Mouse (Mus musculus) kidney, postnatal 4 days (tissue): ENCODE measurements around the gene Mettl17.
A peak's percentile ranks its signal among the peaks of the same experiment; 100 is the strongest.

Source experiments
- DNase-seq, 2 experiments: peaks; one replicate each; pipeline ENCODE4 v3.0.0; 2021; ENCODE audit warnings: mixed read lengths in 2 of 2

Mettl17 gene

DNA sequence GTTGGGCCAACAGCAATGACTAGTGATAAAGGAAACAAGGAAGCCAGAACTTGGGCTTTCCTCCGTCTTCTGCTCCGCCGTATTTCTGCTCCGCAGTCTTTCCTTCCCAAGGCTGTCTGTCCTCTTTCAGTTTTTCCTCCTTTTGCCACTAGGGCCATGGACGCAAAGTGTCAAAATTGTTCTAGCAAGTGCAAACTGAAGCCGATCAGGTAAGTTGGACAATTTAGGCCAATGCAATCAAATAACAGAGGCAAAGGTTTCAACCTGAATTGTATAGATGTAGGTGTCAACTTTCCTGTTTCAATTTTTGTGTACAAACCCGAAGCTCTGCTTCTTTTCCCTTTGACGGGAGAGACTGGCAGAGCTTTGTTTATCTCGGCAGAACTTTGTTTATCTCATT is 45.3 kb downstream of the Mettl17 start:
- no peak for DNase-seq

DNA sequence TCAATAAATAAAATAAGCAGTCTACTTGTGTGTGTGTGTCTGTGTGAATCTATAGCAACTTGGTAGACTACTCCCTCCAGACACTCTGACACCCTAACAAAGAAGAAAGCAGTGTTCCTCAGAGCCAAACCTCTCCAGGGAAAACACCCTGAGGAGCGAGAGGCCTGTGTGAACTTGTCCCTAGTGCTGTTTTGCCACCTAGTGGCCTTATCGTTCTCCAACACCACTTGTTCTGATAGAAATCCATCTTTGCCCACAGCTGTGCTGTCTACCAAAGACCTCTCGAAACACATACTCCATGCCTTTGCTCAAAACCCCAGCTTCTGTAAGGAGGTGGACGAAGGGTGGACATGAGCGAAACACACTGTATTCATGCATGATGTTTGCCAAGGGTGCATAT is 46.2 kb downstream of the Mettl17 start:
- peak; percentile 66 to 78 for DNase-seq

DNA sequence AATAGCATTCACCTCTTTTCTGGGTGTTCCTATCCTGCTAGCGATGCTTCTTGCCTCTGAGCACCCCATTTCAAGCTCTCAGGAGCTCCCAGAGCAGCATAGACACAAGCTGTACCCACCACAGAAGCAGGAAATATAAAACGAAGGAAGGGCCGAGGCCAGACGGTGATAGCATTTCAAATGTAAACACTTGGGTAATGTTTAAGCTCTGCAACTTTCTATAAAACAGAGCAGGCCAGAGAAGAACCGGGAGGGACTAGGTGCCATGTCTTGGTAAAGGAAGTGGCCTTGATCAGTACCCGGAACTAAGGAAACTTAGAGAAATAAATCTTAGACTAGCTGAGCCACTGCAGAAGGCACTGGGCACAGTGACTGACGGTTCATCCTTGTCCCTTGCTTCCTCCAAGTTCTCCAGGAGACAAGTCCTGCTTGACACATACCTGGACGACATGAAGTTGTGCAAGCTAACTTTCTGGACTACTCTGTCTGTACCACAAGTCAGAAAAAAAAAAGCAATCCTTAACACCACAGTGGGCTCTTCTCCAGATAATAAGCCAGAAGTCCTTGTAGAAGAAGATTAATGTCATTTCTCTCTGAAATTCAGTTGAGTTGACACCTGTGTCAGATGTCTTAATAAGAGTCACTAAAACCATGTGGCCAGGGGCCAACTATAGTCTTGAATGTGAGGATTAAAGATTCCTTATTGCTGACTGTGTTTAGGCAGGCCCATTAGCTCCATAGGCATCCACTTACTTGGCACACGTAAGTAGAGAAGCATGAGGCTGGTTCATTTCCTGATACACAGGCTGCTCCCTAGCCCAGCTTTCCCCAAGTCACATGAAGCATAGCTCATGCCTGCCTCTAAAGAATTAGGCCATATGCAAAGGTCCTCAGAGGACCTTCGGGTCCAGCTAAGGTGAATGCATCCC is 47.7 kb downstream of the Mettl17 start:
- DNase-seq: no peak

DNA sequence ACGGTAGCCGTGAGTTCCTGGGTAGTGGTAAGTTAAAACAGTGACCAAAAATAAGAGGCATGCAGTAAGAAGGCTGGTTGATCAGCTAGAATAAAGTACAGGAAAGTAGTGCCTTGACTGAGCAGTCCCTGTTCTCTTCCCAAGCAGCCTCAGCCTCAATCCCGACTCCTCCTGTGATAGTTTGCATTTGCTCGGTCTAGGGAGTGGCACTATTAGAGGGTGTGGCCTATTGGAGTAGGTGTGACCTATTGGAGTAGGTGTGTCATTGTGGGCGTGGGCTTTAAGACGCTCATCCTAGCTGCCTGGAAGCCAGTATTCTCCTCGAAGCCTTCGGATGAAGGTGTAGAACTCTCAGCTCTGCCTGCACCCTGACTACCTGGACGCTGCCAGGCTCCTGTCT is 54.4 kb downstream of the Mettl17 start:
- no peak for DNase-seq

DNA sequence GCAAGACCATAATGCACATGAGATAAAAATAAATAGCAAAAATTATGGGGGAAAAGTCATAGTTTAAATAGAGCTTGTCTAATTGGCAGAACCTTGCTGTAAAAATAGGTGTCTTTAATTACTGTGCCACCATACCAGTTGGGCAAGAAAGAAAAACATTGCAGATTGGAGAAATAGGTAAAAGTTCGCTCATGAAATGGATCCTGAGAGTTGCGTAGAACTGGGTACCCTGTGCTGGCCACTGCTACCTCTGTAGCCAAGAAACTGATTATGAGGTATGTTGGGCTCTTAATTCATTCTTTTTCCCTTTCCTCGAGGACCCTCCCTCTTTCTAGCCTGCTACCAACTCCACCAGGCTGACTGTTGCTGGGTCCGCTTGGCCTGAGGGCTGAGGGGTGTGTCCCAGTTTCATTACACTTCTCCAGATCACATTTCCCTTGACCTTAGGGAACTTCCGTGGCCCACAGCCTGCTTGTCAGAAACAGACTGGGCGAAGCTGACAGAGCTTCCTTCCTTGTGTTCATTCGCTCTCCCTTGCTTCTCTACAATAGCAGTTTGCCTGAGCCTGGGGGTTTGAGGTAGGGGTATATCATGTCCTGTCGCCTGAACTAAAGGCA is 56.4 kb downstream of the Mettl17 start:
- DNase-seq: peak; percentile 49 to 62

DNA sequence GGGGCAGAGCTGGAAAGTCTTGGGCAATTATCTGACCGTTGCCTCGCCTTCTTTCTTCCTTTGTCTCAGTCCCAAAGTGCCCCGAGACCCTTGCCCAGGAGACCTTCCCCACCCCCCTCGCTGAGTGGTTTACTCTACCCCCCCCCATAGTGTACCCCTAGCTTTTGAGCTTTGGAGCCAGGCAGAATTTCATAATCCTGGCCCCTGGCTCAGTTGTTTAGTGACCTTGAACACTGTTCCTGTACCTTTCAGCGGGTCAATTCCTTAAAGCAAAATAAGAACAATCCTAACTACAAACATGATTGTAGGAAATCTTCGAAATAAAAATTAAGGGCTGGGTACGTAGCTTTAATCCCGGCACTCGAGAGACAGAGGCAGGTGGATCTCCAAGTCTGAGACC is 56.9 kb downstream of the Mettl17 start:
- no peak for DNase-seq

DNA sequence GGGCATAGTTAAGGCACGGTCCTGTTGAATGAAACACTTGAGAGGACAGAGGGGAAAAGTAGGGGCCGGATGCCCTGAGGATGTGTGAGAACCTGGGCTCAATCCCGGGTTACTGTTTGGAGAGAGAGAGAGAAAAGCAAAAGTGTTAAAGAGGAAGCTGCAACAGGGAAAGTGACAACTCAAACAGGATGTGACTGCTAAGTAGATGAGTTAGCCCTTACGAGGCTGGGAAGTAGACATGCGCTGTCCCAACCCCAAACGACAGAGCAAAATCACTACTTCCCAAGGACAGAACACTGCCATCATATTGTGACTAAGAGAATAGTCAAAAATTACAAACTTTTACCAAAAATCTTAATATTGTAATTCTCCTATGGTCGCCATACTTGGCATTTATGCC is 57.6 kb downstream of the Mettl17 start:
- no peak for DNase-seq
